Mouse (Mus musculus) limb, embryonic 11.5 days (tissue): Measurements from ENCODE around the gene Stpg3. TPM values are rescaled to one million over a fixed set of nuclear protein-coding genes. Genes with fewer than 3 reads are reported as not detected.

Experiments used
- ATAC-seq: fragments of 200-750 bp; cut with Nextera tagmentation; 2 replicates; pipeline ENCODE4 v1.8.0; 2017; ENCODE audit warnings: low read depth; ENCODE audit not compliant: insufficient number of reproducible peaks, low FRiP score, low TSS enrichment
- DNase-seq: peaks from one replicate; pipeline ENCODE4 v3.0.0-alpha.2; 2015; ENCODE audit warnings: low spot score
- H3K27ac ChIP-seq: fragments of 300-500 bp; sonication (generic); replicated peaks from 2 replicates; pipeline ENCODE4 v1.5.1; 2014; ENCODE audit warnings: low read depth, mild to moderate bottlenecking, low read length
- H3K27me3 ChIP-seq: fragments of 300-500 bp; sonication (generic); 2 replicates; pipeline ENCODE4 v1.6.1; 2014; ENCODE audit warnings: mild to moderate bottlenecking, low read length, mixed read lengths; ENCODE audit not compliant: control insufficient read depth, insufficient read depth
- H3K36me3 ChIP-seq: fragments of 300-500 bp; sonication (generic); 2 replicates; pipeline ENCODE4 v1.6.1; 2014; ENCODE audit warnings: mild to moderate bottlenecking, low read length, moderate library complexity, mixed read lengths; ENCODE audit not compliant: control insufficient read depth, insufficient read depth
- H3K4me1 ChIP-seq: fragments of 300-500 bp; sonication (generic); 2 replicates; pipeline ENCODE4 v1.6.1; 2014; ENCODE audit warnings: low read length, mixed read lengths; ENCODE audit not compliant: control insufficient read depth, insufficient read depth
- H3K4me2 ChIP-seq: fragments of 300-500 bp; sonication (generic); 2 replicates; pipeline ENCODE4 v1.6.1; 2014; ENCODE audit warnings: low read depth, mild to moderate bottlenecking, moderate library complexity; ENCODE audit not compliant: severe bottlenecking
- H3K4me3 ChIP-seq: fragments of 300-500 bp; sonication (generic); 2 replicates; pipeline ENCODE4 v1.5.1; 2014; ENCODE audit warnings: low read depth, low read length
- H3K9ac ChIP-seq: fragments of 300-500 bp; sonication (generic); 2 replicates; pipeline ENCODE4 v1.6.1; 2014; ENCODE audit warnings: mild to moderate bottlenecking, low read length
- H3K9me3 ChIP-seq: fragments of 300-500 bp; sonication (generic); 2 replicates; pipeline ENCODE4 v1.6.1; 2016; ENCODE audit warnings: low read length; ENCODE audit not compliant: control insufficient read depth
- WGBS: fragments of 180-500 bp; shearing (Covaris S2); extraction: QIAGEN DNeasy Blood & Tissue Kit; methylation state at CpG from one replicate; pipeline ENCODE4 v1.1.7; 2014; 5-methylcytosine and 5-hydroxymethylcytosine counted together
- polyA plus RNA-seq: library from polyadenylated mRNA; unstranded; fragments of >200 nt; fragmentation: Nextera tagmentation; extraction: Ambion mirVana; gene quantifications from 2 replicates; pipeline ENCODE4 v1.2.1, GENCODE M21; 2014

The Stpg3 gene
- polyA plus RNA-seq, 1 experiment from 2014 or later: 0.19 TPM

DNA sequence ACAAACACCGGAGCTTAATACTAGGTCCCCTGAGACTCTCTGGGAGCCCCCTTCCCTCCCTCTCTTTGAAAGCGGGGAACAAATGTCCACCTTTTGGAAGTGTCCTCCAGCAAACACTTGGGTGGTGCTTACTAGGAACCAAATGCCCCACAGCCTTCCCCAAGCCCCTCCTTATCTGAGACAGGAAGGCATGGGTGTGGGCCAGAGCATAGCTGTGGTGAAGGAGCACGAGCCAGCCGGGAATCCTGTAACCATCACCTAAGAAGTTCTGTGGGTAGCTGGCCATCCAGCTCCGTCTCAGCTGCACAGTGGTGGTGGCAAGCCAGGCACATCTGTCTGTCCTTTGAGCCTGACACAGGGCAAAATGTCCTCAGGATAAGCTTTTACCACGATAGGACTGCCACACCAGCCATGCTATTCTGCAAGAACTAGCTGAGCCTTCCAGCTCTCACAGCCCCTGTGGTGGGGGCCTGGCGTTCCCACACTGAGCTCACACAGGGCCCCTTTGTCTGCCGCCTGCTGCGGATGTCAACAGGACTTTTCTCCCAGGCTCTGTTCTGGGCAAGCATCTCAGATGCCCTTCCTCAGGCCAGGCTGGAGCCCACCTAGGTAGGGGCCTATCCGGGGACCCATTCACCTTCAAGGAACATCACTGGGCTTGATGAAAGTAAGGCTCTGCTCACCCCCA, 36.0 kb downstream of the Stpg3 start:
- H3K4me3 ChIP-seq: no peak overlapping the region
- H3K36me3 ChIP-seq: no peaks in the 10 kb centered on the region
- H3K27ac ChIP-seq: 0 out of 2 replicates have a peak overlapping the region, but pooled peaks have one; percentile 3
- 22% methylated on average over 10 of the region's 10 CpGs for WGBS
- H3K4me1 ChIP-seq: peaks cover 45% of the 10 kb centered on the region
- H3K4me2 ChIP-seq: no peak overlapping the region; the same call in 1 of the 2 replicates
- DNase-seq: peak; percentile 39
- H3K9ac ChIP-seq: no peak overlapping the region
- peaks cover 22% of the 10 kb centered on the region for H3K27me3 ChIP-seq
- H3K9me3 ChIP-seq: no peaks in the 10 kb centered on the region
- ATAC-seq: no peak; the same call in 1 of the 2 replicates

DNA sequence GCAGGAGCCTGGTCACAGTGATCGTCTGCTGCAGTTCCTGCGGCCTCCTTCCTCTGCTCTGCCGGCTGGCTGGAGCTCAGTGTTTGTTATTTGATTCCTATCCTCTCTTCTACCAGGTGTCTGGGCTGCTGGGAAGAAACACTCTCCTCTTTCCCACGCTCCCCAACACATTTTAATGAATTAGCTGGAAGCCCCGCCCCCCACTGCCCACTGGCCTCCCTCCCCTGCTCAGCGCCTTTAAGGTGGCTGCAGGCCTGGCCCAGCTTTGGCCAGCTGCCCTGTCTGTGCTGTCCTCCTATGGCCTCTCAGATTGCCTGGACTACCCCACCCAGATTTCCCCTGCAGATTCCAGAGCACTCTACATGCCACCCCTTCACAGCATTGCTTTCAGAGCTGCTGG, 36.8 kb downstream of the Stpg3 start:
- peaks cover 45% of the 10 kb centered on the region for H3K4me1 ChIP-seq
- H3K9me3 ChIP-seq: no peaks in the 10 kb centered on the region
- WGBS: 3% methylated on average over 6 of the region's 6 CpGs
- peak overlapping the region; percentile 31 for H3K4me2 ChIP-seq
- H3K4me3 ChIP-seq: no peak overlapping the region
- H3K27ac ChIP-seq: peak overlapping the region; percentile 62
- 0 out of 2 replicates have a peak overlapping the region, but pooled peaks have one; percentile 34 for H3K9ac ChIP-seq
- DNase-seq (peak; percentile 73), ATAC-seq (peak; percentile 18; the same call in 1 of the 2 replicates)
- peaks cover 20% of the 10 kb centered on the region for H3K27me3 ChIP-seq
- no peaks in the 10 kb centered on the region for H3K36me3 ChIP-seq

DNA sequence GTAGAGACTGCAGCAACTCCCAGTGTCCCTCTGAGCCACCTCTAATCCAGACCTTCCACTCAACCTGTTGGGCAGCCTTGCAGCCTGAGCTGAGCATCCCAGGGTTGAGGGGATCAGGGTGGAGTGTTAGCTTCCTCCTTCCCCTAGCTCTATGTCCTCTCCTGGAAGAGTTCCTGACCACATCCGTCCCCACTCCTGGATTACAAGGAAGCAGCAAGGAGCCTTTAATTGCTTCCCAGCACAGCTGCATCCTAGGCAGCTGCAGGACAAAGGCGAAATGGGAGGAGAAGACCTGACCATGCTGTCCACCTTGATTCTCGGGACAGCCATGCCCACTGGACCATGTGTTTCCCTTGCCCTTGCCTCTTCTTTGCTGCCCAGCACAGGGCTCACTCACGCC, 37.4 kb downstream of the Stpg3 start:
- H3K27me3 ChIP-seq: peaks cover 16% of the 10 kb centered on the region
- peaks cover 45% of the 10 kb centered on the region for H3K4me1 ChIP-seq
- DNase-seq (peak; percentile 30), ATAC-seq (no peak)
- peak overlapping the region; percentile 31 for H3K4me2 ChIP-seq
- 35% methylated on average over 4 of the region's 4 CpGs for WGBS
- H3K9me3 ChIP-seq: no peaks in the 10 kb centered on the region
- H3K36me3 ChIP-seq: no peaks in the 10 kb centered on the region
- H3K4me3 ChIP-seq: no peak overlapping the region
- no peak overlapping the region for H3K9ac ChIP-seq
- peak overlapping the region; percentile 62 for H3K27ac ChIP-seq

DNA sequence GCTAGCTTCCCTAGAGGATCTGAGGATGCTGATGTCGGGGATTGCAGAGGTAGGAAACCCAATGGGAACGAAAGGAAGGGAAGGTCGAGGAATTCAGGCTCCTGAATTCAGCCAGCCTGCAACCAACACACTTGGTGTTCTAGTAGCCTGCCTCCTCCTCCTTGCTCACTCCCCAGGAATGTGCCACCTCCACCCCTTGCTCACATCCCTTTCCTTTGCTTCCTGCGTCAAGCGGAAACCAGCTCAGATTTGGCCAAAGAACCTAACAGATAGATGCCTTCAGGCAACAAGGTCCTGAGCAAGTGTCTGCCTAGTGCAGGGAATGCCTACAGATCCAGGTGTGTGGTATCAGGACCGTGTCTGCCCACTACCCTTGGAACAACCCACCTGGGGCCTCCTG, 37.9 kb downstream of the Stpg3 start:
- DNase-seq (no peak), ATAC-seq (no peak)
- no peaks in the 10 kb centered on the region for H3K9me3 ChIP-seq
- no peak overlapping the region for H3K4me2 ChIP-seq
- 45% methylated on average over 6 of the region's 6 CpGs for WGBS
- no peak overlapping the region for H3K4me3 ChIP-seq
- no peaks in the 10 kb centered on the region for H3K36me3 ChIP-seq
- H3K27me3 ChIP-seq: peaks cover 15% of the 10 kb centered on the region
- H3K9ac ChIP-seq: no peak overlapping the region
- H3K27ac ChIP-seq: peak overlapping the region; percentile 45; the same call in 1 of the 2 replicates
- peaks cover 42% of the 10 kb centered on the region for H3K4me1 ChIP-seq

DNA sequence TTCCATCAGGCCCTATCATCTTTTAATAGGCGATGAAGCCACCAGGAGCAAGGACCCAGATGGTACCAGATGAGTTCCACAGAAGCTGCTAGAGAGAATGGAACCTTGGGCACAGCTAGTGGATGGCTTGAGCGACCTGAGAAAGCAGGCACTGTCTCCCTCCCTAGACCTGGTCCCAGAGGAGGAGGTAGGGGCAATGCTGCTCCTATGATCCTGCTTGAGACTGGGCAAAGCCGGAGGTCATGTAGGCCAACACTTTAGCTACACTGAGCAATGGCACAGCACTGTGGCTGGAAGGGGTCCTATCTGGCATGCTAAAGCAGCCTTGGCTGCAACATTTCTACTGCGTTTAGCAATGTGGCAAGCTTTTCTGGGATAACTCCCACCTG, 38.8 kb downstream of the Stpg3 start:
- no peaks in the 10 kb centered on the region for H3K36me3 ChIP-seq
- no peak for DNase-seq
- no peak overlapping the region for H3K4me2 ChIP-seq
- no peak overlapping the region for H3K27ac ChIP-seq
- H3K27me3 ChIP-seq: peaks cover 6% of the 10 kb centered on the region
- no peak overlapping the region for H3K9ac ChIP-seq
- no peak for ATAC-seq
- no peaks in the 10 kb centered on the region for H3K9me3 ChIP-seq
- 69% methylated on average over 4 of the region's 4 CpGs for WGBS
- peaks cover 39% of the 10 kb centered on the region for H3K4me1 ChIP-seq
- H3K4me3 ChIP-seq: no peak overlapping the region

DNA sequence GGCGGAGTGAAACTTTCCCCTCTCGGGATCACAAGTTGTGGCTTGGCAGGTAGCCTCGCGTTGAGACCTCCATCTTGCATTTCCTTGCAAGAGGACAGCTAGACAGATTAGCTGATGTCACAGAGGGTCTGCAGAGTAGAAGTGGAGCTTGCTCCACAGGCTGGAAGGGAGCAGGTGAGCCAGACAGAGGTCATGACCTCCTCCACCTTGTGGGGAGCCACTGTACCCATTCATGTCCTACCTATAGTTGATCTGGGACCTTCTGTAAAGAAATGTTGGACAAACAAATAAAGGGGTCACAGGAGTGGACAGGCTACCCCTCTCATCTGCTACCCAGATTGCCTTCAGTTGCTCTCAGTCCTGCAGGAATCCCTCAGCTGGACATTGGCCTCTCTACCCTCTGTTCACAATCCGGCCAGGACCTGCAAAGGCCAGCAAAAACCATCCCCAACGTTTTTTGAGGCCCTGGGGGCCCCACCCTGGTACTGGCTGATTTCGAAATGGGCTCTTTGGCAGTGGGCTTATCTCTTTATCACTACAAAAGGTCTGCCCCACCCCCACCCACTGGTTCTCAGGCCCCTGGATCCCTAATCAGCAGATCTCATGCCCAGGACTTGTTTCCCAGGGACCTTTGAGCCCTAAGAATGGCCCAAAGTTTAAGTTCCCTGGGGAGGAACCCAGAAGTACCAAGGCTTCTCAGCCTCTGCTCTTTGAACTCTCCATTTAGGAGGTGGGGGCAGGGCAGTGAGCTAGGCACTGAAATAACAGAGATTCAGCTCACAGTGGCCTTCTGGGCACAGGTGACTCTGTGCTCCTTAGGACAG, 39.4 kb downstream of the Stpg3 start:
- H3K4me2 ChIP-seq: no peak overlapping the region
- H3K36me3 ChIP-seq: no peaks in the 10 kb centered on the region
- H3K27ac ChIP-seq: no peak overlapping the region
- H3K4me3 ChIP-seq: no peak overlapping the region
- no peak overlapping the region for H3K9ac ChIP-seq
- ATAC-seq: no peak
- no peaks in the 10 kb centered on the region for H3K9me3 ChIP-seq
- no peak for DNase-seq
- peaks cover 35% of the 10 kb centered on the region for H3K4me1 ChIP-seq
- WGBS: 49% methylated on average over 7 of the region's 7 CpGs
- H3K27me3 ChIP-seq: peaks cover 1% of the 10 kb centered on the region; the same call in 1 of the 2 replicates

DNA sequence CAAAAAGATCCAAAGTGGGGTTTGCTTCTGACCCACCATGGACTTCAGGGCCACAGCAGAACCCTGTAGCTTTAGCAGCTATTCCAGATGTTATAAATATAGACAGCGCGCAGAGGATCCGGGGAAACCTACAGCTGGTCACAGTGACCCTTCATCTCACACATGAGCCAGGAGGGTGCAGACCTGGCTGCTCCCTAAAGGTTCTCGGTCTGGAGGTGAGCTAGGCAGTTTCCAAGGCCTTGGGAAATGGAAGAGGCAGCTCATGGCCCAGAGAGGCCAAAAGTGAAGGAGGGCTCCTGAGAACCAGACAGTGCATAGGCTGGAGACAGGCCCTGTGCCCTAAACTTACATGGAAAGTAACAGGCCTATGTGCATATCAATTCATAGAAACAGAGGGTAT, 40.6 kb downstream of the Stpg3 start:
- Histone ChIP-seq H3K4me2 (no peak overlapping the region), H3K36me3 (no peaks in the 10 kb centered on the region), H3K9ac (no peak overlapping the region), H3K4me3 (no peak overlapping the region), H3K9me3 (no peaks in the 10 kb centered on the region), H3K27ac (no peak overlapping the region), H3K4me1 (peaks cover 31% of the 10 kb centered on the region), H3K27me3 (no peaks in the 10 kb centered on the region)
- 91% methylated on average over 4 of the region's 4 CpGs for WGBS
- DNase-seq (no peak), ATAC-seq (no peak)

DNA sequence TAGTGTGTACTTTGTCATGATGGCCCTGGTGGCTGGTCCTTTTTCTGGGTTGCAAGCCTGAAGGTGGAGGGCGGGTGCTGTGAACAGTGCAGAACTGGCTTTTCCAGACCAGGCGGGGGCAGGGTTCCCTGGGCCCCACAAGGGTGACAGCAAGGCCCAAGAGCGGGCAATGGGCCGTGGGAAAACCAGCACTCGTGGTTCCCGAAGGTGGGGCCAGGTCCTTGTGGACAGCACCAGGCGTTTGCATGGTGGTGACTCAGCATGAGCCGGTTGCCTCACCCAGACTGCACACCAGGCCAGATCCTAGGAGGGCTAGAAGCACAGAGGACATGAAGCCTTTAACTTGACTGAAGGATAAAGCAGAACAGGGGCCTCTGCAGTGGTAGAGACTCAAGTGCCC, 41.8 kb downstream of the Stpg3 start:
- Histone ChIP-seq H3K27ac (no peak overlapping the region), H3K27me3 (no peaks in the 10 kb centered on the region), H3K36me3 (no peaks in the 10 kb centered on the region), H3K9ac (no peak overlapping the region), H3K9me3 (no peaks in the 10 kb centered on the region), H3K4me2 (no peak overlapping the region), H3K4me3 (no peak overlapping the region), H3K4me1 (peaks cover 27% of the 10 kb centered on the region)
- ATAC-seq (no peak), DNase-seq (no peak)
- 67% methylated on average over 8 of the region's 8 CpGs for WGBS
